Mouse (Mus musculus): ENCODE data around the gene Camkmt. TPM values are rescaled to one million over a fixed set of nuclear protein-coding genes. Genes with fewer than 3 reads are reported as not detected.

Camkmt gene
- polyA plus RNA-seq, 1 experiment from 2014 or later, result 19.4 TPM

GRCm38 (mm10) chr17:85484015-85484414 is 393.7 kb downstream of the Camkmt start:
- WGBS, result 54% methylated on average over 8 of the region's 8 CpGs
- H3K4me2 ChIP-seq (ENCODE audit: low read length), result no peak overlapping the region
- peaks cover 4% of the 10 kb centered on the region; the same call in 1 of the 2 replicates for H3K4me1 ChIP-seq (ENCODE audit: control insufficient read depth, insufficient read depth, low read length)
- H3K4me3 ChIP-seq (replicated peaks; ENCODE audit: low read depth, low read length), result no peak overlapping the region
- H3K9ac ChIP-seq (replicated peaks; ENCODE audit: low read length), result no peak overlapping the region
- peaks cover 89% of the 10 kb centered on the region for H3K27me3 ChIP-seq (ENCODE audit: control insufficient read depth, insufficient read depth, low read length)
- no peaks in the 10 kb centered on the region for H3K36me3 ChIP-seq (ENCODE audit: control insufficient read depth, insufficient read depth, low read length)
- ATAC-seq (ENCODE audit: low FRiP score, low TSS enrichment) (no peak), DNase-seq (no peak)
- H3K27ac ChIP-seq (replicated peaks; ENCODE audit: low read depth, low read length), result no peak overlapping the region
- no peaks in the 10 kb centered on the region for H3K9me3 ChIP-seq (ENCODE audit: control insufficient read depth, low read length)

GRCm38 (mm10) chr17:85484526-85484925 is 394.2 kb downstream of the Camkmt start:
- Histone ChIP-seq H3K27me3 (ENCODE audit: control insufficient read depth, insufficient read depth, low read length) (peaks cover 94% of the 10 kb centered on the region), H3K9me3 (ENCODE audit: control insufficient read depth, low read length) (no peaks in the 10 kb centered on the region), H3K9ac (replicated peaks; ENCODE audit: low read length) (no peak overlapping the region), H3K36me3 (ENCODE audit: control insufficient read depth, insufficient read depth, low read length) (no peaks in the 10 kb centered on the region), H3K4me3 (replicated peaks; ENCODE audit: low read depth, low read length) (no peak overlapping the region), H3K4me2 (ENCODE audit: low read length) (no peak overlapping the region), H3K4me1 (ENCODE audit: control insufficient read depth, insufficient read depth, low read length) (peaks cover 4% of the 10 kb centered on the region; the same call in 1 of the 2 replicates), H3K27ac (replicated peaks; ENCODE audit: low read depth, low read length) (no peak overlapping the region)
- 35% methylated on average over 5 of the region's 5 CpGs for WGBS
- DNase-seq, result no peak
- no peak for ATAC-seq (ENCODE audit: low FRiP score, low TSS enrichment)

GRCm38 (mm10) chr17:85485065-85485945 is 395.0 kb downstream of the Camkmt start:
- Histone ChIP-seq H3K4me2 (ENCODE audit: low read length) (peak overlapping the region; percentile 26), H3K9ac (replicated peaks; ENCODE audit: low read length) (no peak overlapping the region), H3K4me1 (ENCODE audit: control insufficient read depth, insufficient read depth, low read length) (peaks cover 4% of the 10 kb centered on the region; the same call in 1 of the 2 replicates), H3K9me3 (ENCODE audit: control insufficient read depth, low read length) (no peaks in the 10 kb centered on the region), H3K27me3 (ENCODE audit: control insufficient read depth, insufficient read depth, low read length) (peaks cover 94% of the 10 kb centered on the region), H3K27ac (replicated peaks; ENCODE audit: low read depth, low read length) (peak overlapping the region; percentile 67), H3K36me3 (ENCODE audit: control insufficient read depth, insufficient read depth, low read length) (no peaks in the 10 kb centered on the region), H3K4me3 (replicated peaks; ENCODE audit: low read depth, low read length) (peak overlapping the region; percentile 4; the same call in 1 of the 2 replicates)
- peak; percentile 61 for DNase-seq
- WGBS, result under 1% methylated on average over 30 of the region's 30 CpGs
- no peak for ATAC-seq (ENCODE audit: low FRiP score, low TSS enrichment)

GRCm38 (mm10) chr17:85485946-85486533 is 395.7 kb downstream of the Camkmt start:
- Histone ChIP-seq H3K4me3 (replicated peaks; ENCODE audit: low read depth, low read length) (no peak overlapping the region; the same call in 1 of the 2 replicates), H3K4me1 (ENCODE audit: control insufficient read depth, insufficient read depth, low read length) (peaks cover 4% of the 10 kb centered on the region; the same call in 1 of the 2 replicates), H3K9me3 (ENCODE audit: control insufficient read depth, low read length) (no peaks in the 10 kb centered on the region), H3K36me3 (ENCODE audit: control insufficient read depth, insufficient read depth, low read length) (no peaks in the 10 kb centered on the region), H3K27me3 (ENCODE audit: control insufficient read depth, insufficient read depth, low read length) (peaks cover 94% of the 10 kb centered on the region), H3K4me2 (ENCODE audit: low read length) (peak overlapping the region; percentile 26), H3K9ac (replicated peaks; ENCODE audit: low read length) (no peak overlapping the region), H3K27ac (replicated peaks; ENCODE audit: low read depth, low read length) (peak overlapping the region; percentile 67)
- WGBS, result under 1% methylated on average over 14 of the region's 14 CpGs
- ATAC-seq (ENCODE audit: low FRiP score, low TSS enrichment) (no peak), DNase-seq (peak; percentile 49)

GRCm38 (mm10) chr17:85486585-85487480 is 396.5 kb downstream of the Camkmt start:
- Histone ChIP-seq H3K9me3 (ENCODE audit: control insufficient read depth, low read length) (no peaks in the 10 kb centered on the region), H3K4me3 (replicated peaks; ENCODE audit: low read depth, low read length) (0 out of 2 replicates have a peak overlapping the region, but pooled peaks have one; percentile 1), H3K4me1 (ENCODE audit: control insufficient read depth, insufficient read depth, low read length) (peaks cover 4% of the 10 kb centered on the region; the same call in 1 of the 2 replicates), H3K27me3 (ENCODE audit: control insufficient read depth, insufficient read depth, low read length) (peaks cover 94% of the 10 kb centered on the region), H3K9ac (replicated peaks; ENCODE audit: low read length) (no peak overlapping the region), H3K4me2 (ENCODE audit: low read length) (peak overlapping the region; percentile 26), H3K36me3 (ENCODE audit: control insufficient read depth, insufficient read depth, low read length) (no peaks in the 10 kb centered on the region), H3K27ac (replicated peaks; ENCODE audit: low read depth, low read length) (peak overlapping the region; percentile 67)
- DNase-seq, result peak; percentile 52
- no peak; the same call in 1 of the 2 replicates for ATAC-seq (ENCODE audit: low FRiP score, low TSS enrichment)
- WGBS, result 2% methylated on average over 52 of the region's 52 CpGs

GRCm38 (mm10) chr17:85487531-85487930 is 397.2 kb downstream of the Camkmt start:
- no peak overlapping the region for H3K27ac ChIP-seq (replicated peaks; ENCODE audit: low read depth, low read length)
- H3K9ac ChIP-seq (replicated peaks; ENCODE audit: low read length), result no peak overlapping the region
- no peak overlapping the region for H3K4me3 ChIP-seq (replicated peaks; ENCODE audit: low read depth, low read length)
- H3K9me3 ChIP-seq (ENCODE audit: control insufficient read depth, low read length), result no peaks in the 10 kb centered on the region
- DNase-seq, result peak; percentile 22
- no peaks in the 10 kb centered on the region for H3K36me3 ChIP-seq (ENCODE audit: control insufficient read depth, insufficient read depth, low read length)
- WGBS, result 14% methylated on average over 3 of the region's 3 CpGs
- ATAC-seq (ENCODE audit: low FRiP score, low TSS enrichment), result no peak
- no peak overlapping the region for H3K4me2 ChIP-seq (ENCODE audit: low read length)
- H3K4me1 ChIP-seq (ENCODE audit: control insufficient read depth, insufficient read depth, low read length), result peaks cover 4% of the 10 kb centered on the region; the same call in 1 of the 2 replicates
- H3K27me3 ChIP-seq (ENCODE audit: control insufficient read depth, insufficient read depth, low read length), result peaks cover 90% of the 10 kb centered on the region

GRCm38 (mm10) chr17:85488601-85489487 is 398.5 kb downstream of the Camkmt start:
- Histone ChIP-seq H3K36me3 (ENCODE audit: control insufficient read depth, insufficient read depth, low read length) (no peaks in the 10 kb centered on the region), H3K4me3 (replicated peaks; ENCODE audit: low read depth, low read length) (no peak overlapping the region), H3K27me3 (ENCODE audit: control insufficient read depth, insufficient read depth, low read length) (peaks cover 88% of the 10 kb centered on the region), H3K4me2 (ENCODE audit: low read length) (no peak overlapping the region), H3K9me3 (ENCODE audit: control insufficient read depth, low read length) (no peaks in the 10 kb centered on the region), H3K9ac (replicated peaks; ENCODE audit: low read length) (no peak overlapping the region), H3K27ac (replicated peaks; ENCODE audit: low read depth, low read length) (no peak overlapping the region), H3K4me1 (ENCODE audit: control insufficient read depth, insufficient read depth, low read length) (peaks cover 4% of the 10 kb centered on the region; the same call in 1 of the 2 replicates)
- DNase-seq, result peak; percentile 35
- WGBS, result 5% methylated on average over 14 of the region's 14 CpGs
- no peak for ATAC-seq (ENCODE audit: low FRiP score, low TSS enrichment)
